Mouse (Mus musculus) adrenal gland, adult 2 months (tissue): ENCODE data around the gene Gm20388. TPM values are rescaled to one million over a fixed set of nuclear protein-coding genes. Genes with fewer than 3 reads are reported as not detected.

Source experiments
- DNase-seq: peaks from one replicate; pipeline ENCODE4 v3.0.0; 2021
- polyA plus RNA-seq: library from polyadenylated mRNA; depleted of rRNA; stranded (reverse); fragments of >200 nt; gene quantifications from 2 replicates; pipeline ENCODE4 v1.2.3, GENCODE M21; 2012
- total RNA-seq, 2 experiments: library from RNA; stranded (reverse); gene quantifications; 2 replicates each; pipeline ENCODE4 v1.2.3; 2021

Gm20388 gene
- total and polyA plus RNA-seq, 3 experiments: 5.9 to 50.1 (median 9.9) TPM

GRCm38 (mm10) chr8:122891440-122891839, 2980.8 kb downstream of the Gm20388 start:
- no peak for DNase-seq

- DNase-seq: peak; percentile 79
Measured at GRCm38 (mm10) chr8:122893451-122893850, 2982.8 kb downstream of the Gm20388 start.

- DNase-seq: no peak
Measured at GRCm38 (mm10) chr8:122896317-122896716, 2985.7 kb downstream of the Gm20388 start.

GRCm38 (mm10) chr8:122897200-122897599, 2986.6 kb downstream of the Gm20388 start:
- DNase-seq: no peak

GRCm38 (mm10) chr8:122898018-122898417, 2987.4 kb downstream of the Gm20388 start:
- DNase-seq: no peak

GRCm38 (mm10) chr8:122898473-122898872, 2987.8 kb downstream of the Gm20388 start:
- DNase-seq: no peak

- no peak for DNase-seq
Measured at GRCm38 (mm10) chr8:122899085-122899484, 2988.4 kb downstream of the Gm20388 start.

GRCm38 (mm10) chr8:122901476-122901875, 2990.8 kb downstream of the Gm20388 start:
- DNase-seq: no peak

- DNase-seq: peak; percentile 70
Measured at GRCm38 (mm10) chr8:122901892-122902515, 2991.4 kb downstream of the Gm20388 start.

GRCm38 (mm10) chr8:122902581-122902980, 2991.9 kb downstream of the Gm20388 start:
- DNase-seq: peak; percentile 80

GRCm38 (mm10) chr8:122903002-122903401, 2992.4 kb downstream of the Gm20388 start:
- no peak for DNase-seq

- DNase-seq: no peak
Measured at GRCm38 (mm10) chr8:122904496-122904895, 2993.9 kb downstream of the Gm20388 start.

GRCm38 (mm10) chr8:122905346-122905745, 2994.7 kb downstream of the Gm20388 start:
- peak; percentile 87 for DNase-seq

- DNase-seq: peak; percentile 97
Measured at GRCm38 (mm10) chr8:122906463-122907021, 2995.9 kb downstream of the Gm20388 start.

- no peak for DNase-seq
Measured at GRCm38 (mm10) chr8:122912150-122912549, 3001.5 kb downstream of the Gm20388 start.

- no peak for DNase-seq
Measured at GRCm38 (mm10) chr8:122912871-122913270, 3002.2 kb downstream of the Gm20388 start.

- no peak for DNase-seq
Measured at GRCm38 (mm10) chr8:122916766-122917165, 3006.1 kb downstream of the Gm20388 start.

GRCm38 (mm10) chr8:122917531-122918392, 3007.1 kb downstream of the Gm20388 start:
- DNase-seq: no peak

- DNase-seq: no peak
Measured at GRCm38 (mm10) chr8:122918438-122919107, 3007.9 kb downstream of the Gm20388 start.

- DNase-seq: no peak
Measured at GRCm38 (mm10) chr8:122920890-122921289, 3010.2 kb downstream of the Gm20388 start.

GRCm38 (mm10) chr8:122922945-122923344, 3012.3 kb downstream of the Gm20388 start:
- DNase-seq: no peak

- peak; percentile 47 for DNase-seq
Measured at GRCm38 (mm10) chr8:122923431-122924090, 3012.9 kb downstream of the Gm20388 start.
